9 mouse cellular contexts compared by ENCODE assay signal in the genomic region with DNA sequence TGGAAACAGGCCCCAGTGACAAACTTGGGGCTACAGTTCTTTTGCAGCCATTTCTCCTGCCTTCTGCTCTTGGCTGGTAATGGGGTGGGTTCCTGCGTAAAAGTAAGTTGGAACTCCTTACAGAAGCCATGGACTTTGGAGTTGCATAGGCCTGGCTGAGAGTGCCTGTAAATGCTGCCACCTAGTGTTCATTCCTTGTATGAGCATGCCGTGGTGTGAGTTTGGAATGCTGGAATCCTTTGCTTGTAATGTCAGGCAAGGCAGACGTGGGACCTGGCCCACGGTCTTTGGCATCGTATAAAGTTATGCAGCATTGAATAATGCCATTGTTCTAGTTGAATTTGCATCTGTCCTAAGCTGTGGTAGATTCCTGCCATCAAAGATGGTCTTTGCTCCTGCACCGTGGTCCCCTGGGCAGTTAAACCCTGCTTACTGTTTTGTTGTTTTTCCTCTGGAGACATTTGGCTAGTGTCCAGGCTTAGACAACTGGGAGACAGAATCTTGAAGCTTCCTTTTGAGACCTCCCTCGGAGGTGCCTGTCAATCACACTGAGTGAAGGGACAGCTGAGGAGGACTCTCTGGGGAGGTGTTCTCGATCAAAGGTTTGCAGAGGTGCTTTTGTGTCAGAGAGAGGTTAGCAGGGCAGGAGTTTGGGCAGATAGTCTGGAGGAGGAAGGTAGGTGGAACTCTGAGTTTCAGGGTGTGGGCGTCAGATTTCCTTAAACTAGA. TPM values are rescaled to one million over a fixed set of nuclear protein-coding genes. Genes with fewer than 3 reads are reported as not detected.
DNase-seq lines count a peak whose midpoint lies in the region; ATAC-seq lines count a peak whose summit lies in the region.
"Had no signal": no experiment of that assay in that cellular context is flagged by ENCODE, and none has a peak within 500 bp of the region (broad histone marks: within the 10 kb centered on the region; RNA-seq: fewer than 3 reads in every experiment).

No protein-coding gene starts in this region.

- no peaks in the 10 kb centered on the region for H3K9me3 ChIP-seq in intestine, embryonic 14.5 days (ENCODE audit: control insufficient read depth, low read length)
- no peaks in the 10 kb centered on the region for H3K9me3 ChIP-seq in midbrain, embryonic 10.5 days (replicated peaks)

- H3K4me2 ChIP-seq in intestine, embryonic 14.5 days (ENCODE audit: low read length), result no peak overlapping the region

- DNase-seq in 3T3-L1 (ENCODE audit: low read depth, low spot score), result peak; percentile 93
- peak; percentile 30 for DNase-seq in T-cell, adult 2 months (ENCODE audit: low spot score)
- DNase-seq in cerebellum, postnatal 14 days, result peak; percentile 80 to 85
- peak; percentile 50 to 73 for DNase-seq in frontal cortex, postnatal 14 days (ENCODE audit: low spot score in 2 of 2)
- DNase-seq in intestine, embryonic 14.5 days (ENCODE audit: low spot score), result peak; percentile 88
- peak; percentile 33 to 63 for DNase-seq in left cerebral cortex, adult 8-10 months (ENCODE audit: low spot score in 2 of 2)
- DNase-seq in midbrain, embryonic 10.5 days (ENCODE audit: low spot score), result peak; percentile 79
- DNase-seq in spleen, postnatal 10 days (ENCODE audit: low spot score in 2 of 2), result peak; percentile 30 to 58

- H3K4me3 ChIP-seq in intestine, embryonic 14.5 days (ENCODE audit: low read depth, low read length), result no peak overlapping the region
- H3K4me3 ChIP-seq in midbrain, embryonic 10.5 days, result no peak overlapping the region
- H3K4me3 ChIP-seq: erythroblast, embryonic 14.5 days had no signal

- H3K4me1 ChIP-seq in intestine, embryonic 14.5 days (replicated peaks; ENCODE audit: control insufficient read depth, insufficient read depth, low read length), result no peaks in the 10 kb centered on the region; the same call in 1 of the 2 replicates
- H3K4me1 ChIP-seq in midbrain, embryonic 10.5 days, result peaks cover 13% of the 10 kb centered on the region

- H3K36me3 ChIP-seq in intestine, embryonic 14.5 days (ENCODE audit: control insufficient read depth, insufficient read depth, low read length), result no peaks in the 10 kb centered on the region
- no peaks in the 10 kb centered on the region for H3K36me3 ChIP-seq in midbrain, embryonic 10.5 days

- H3K27ac ChIP-seq in intestine, embryonic 14.5 days (ENCODE audit: low read depth), result no peak overlapping the region
- H3K27ac ChIP-seq in midbrain, embryonic 10.5 days (replicated peaks), result no peak overlapping the region

- H3K27me3 ChIP-seq in intestine, embryonic 14.5 days (replicated peaks; ENCODE audit: control insufficient read depth, insufficient read depth, low read length), result no peaks in the 10 kb centered on the region
- peaks cover 20% of the 10 kb centered on the region for H3K27me3 ChIP-seq in midbrain, embryonic 10.5 days (ENCODE audit: low read depth, poor library complexity, severe bottlenecking)

- H3K9ac ChIP-seq in intestine, embryonic 14.5 days (ENCODE audit: low read length), result no peak overlapping the region

- peak; percentile 36; the same call in 1 of the 2 replicates for ATAC-seq in intestine, embryonic 14.5 days (replicated peaks; ENCODE audit: low FRiP score, low TSS enrichment, low read depth)

- 32% methylated on average over 9 of the region's 9 CpGs for WGBS in intestine, embryonic 14.5 days
- WGBS in midbrain, embryonic 10.5 days, result 33% methylated on average over 9 of the region's 9 CpGs

RNA-seq across cellular contexts. Expression of a gene that starts 58.1 kb away (rescaled TPM):
- 10.3 and 14.1 TPM in 2 replicates for polyA plus RNA-seq in intestine, embryonic 14.5 days (2014; fragmentation: Nextera tagmentation; extraction: Ambion mirVana)
- 10 to 100 TPM; 16.7 to 22.3 (median 18.8) TPM for total RNA-seq in left cerebral cortex, adult 8-10 months (2022)
- 5.8 and 10.1 TPM in 2 replicates for polyA plus RNA-seq in midbrain, embryonic 10.5 days (2016; fragmentation: Nextera tagmentation; extraction: Ambion mirVana)

Comparison
In these comparisons a context has a peak if more than half of its experiments do, and no peak if none do; other contexts are left out.
1. DNase-seq: peak in every context shown above with its lines; median percentile 93 in 3T3-L1; 88 in intestine, embryonic 14.5 days; 82 in cerebellum, postnatal 14 days; 79 in midbrain, embryonic 10.5 days; 62 in frontal cortex, postnatal 14 days; 48 in left cerebral cortex, adult 8-10 months; 44 in spleen, postnatal 10 days; 30 in T-cell, adult 2 months.